17 mouse cellular contexts compared by ENCODE assay signal in the genomic region with DNA sequence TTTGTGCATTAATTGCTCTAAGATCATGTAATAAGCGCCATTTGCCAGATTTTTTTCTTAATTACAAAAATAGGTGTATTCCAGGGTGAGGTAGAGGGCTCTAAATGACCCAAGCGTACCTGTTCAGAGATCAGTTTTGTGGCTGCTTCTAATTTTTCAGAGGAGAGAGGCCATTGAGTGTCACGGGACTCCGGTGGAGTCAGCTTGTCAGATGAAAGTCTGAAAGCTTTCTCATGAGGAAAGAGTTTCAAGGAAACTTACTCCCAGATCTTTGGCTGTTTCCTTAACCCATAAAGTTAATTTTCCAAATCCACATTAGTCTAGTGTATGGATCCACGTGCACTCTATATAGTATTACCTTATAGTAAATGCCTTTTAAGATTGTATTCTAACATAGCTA. TPM values are rescaled to one million over a fixed set of nuclear protein-coding genes. Genes with fewer than 3 reads are reported as not detected.
"Had no signal": no experiment of that assay in that cellular context is flagged by ENCODE, and none has a peak within 500 bp of the region (broad histone marks: within the 10 kb centered on the region; RNA-seq: fewer than 3 reads in every experiment).

No protein-coding gene starts in this region.

RNA-seq across cellular contexts. Expression of a gene that starts 25.5 kb away (rescaled TPM):
- polyA plus RNA-seq: heart, embryonic 10.5 days; heart, embryonic 11.5 days; heart, embryonic 13.5 days; heart, embryonic 14.5 days; heart, embryonic 15.5 days; heart, postnatal 0 days; hindbrain, embryonic 11.5 days; hindbrain, embryonic 12.5 days; hindbrain, embryonic 13.5 days; inflammation-experienced regulatory T-cells, adult 6 months; intestine, embryonic 14.5 days; intestine, embryonic 15.5 days; kidney, embryonic 14.5 days; kidney, embryonic 15.5 days; kidney, embryonic 16.5 days; kidney, postnatal 0 days had no signal

RNA-seq across cellular contexts. Expression of a gene that starts 42.7 kb away (rescaled TPM):
- polyA plus RNA-seq: inflammation-experienced regulatory T-cells, adult 6 months; large intestine, adult 2 months had no signal
